Mouse (Mus musculus) kidney, adult 2 months (tissue): ENCODE results near the gene Smim4.

Experiments
- CTCF ChIP-seq: fragments of 200-500 bp; conservative IDR thresholded peaks from 2 replicates; pipeline ENCODE4 v1.5.1; 2011; ENCODE audit warnings: low read depth, mild to moderate bottlenecking, control low read depth, low read length, moderate library complexity, mixed read lengths; ENCODE audit not compliant: insufficient read depth, insufficient read length
- POLR2A ChIP-seq: fragments of 200-500 bp; IDR thresholded peaks from one replicate; pipeline ENCODE4 v1.6.1; 2011; ENCODE audit warnings: low read depth, low read length, control low read depth

DNA sequence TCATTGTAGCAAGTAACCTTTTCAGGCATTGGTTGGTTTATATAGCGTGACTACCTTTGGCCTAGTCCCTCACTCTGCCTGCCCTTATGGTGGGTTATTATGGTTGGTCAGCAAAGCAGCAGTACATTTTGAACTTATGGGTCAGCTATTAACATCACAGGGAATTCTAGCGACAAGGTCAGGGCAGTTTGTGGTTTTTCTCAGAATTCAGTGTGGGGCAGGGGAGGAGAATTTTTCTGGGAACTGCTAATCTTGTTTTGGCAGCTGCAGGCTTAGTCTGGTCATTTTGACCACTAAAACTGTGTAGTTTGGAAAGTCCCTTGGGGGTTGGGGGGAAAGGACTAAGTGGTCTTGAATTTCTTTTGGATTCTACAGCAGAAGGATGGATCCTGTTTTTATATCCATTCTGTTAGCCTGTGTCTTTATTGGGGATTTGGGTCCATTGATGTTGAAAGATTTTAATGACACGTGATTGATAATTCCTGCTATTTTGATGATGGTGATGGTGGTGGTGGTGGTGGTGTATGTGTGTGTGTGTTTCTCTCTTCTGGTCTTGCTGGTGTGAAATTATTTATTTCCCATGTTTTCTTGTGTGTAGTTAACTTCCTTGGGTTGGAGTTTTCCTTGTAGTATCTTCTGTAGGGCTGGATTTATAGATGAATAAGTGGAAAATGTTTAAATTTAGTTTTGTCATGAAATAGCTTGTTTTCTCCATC lies 49.3 kb downstream of the Smim4 start:
- TF ChIP-seq CTCF (no peak), POLR2A (no peak)
